Comparison of ENCODE assay signal across 8 mouse cellular contexts in genomic region chr2:121294182-121294581, GRCm38 (mm10). TPM values are rescaled to one million over a fixed set of nuclear protein-coding genes. Genes with fewer than 3 reads are reported as not detected.
A peak's percentile ranks its signal among the peaks of the same experiment; 100 is the strongest.
DNase-seq lines count a peak whose midpoint lies in the region; ATAC-seq and TF ChIP-seq lines count a peak whose summit lies in the region.

No protein-coding gene starts in this region.

- H3K36me3 ChIP-seq in hindbrain, postnatal 0 days (ENCODE audit: insufficient read depth, low read length): peaks cover 5% of the 10 kb centered on the region; the same call in 1 of the 2 replicates

- TF ChIP-seq CTCF in layer of hippocampus, adult 2 months (conservative IDR thresholded peaks at IDR 0.05): no peak
- TF ChIP-seq CTCF in brain, embryonic 14.5 days (IDR thresholded peaks at IDR 0.05; ENCODE audit: borderline replicate concordance, extremely low read depth, insufficient read depth, insufficient read length): no peak
- TF ChIP-seq CTCF in hindbrain, postnatal 0 days (IDR thresholded peaks at IDR 0.05; ENCODE audit: low read depth): no peak

- H3K4me1 ChIP-seq in hindbrain, postnatal 0 days (ENCODE audit: insufficient read depth, low read length): peaks cover 24% of the 10 kb centered on the region

- peak overlapping the region; percentile 69; the same call in 1 of the 2 replicates for H3K9ac ChIP-seq in hindbrain, postnatal 0 days (replicated peaks; ENCODE audit: low read length)

- DNase-seq in layer of hippocampus, adult 2 months (ENCODE audit: low spot score in 2 of 2): no peak
- no peak for DNase-seq in layer of hippocampus, adult 9-11 months
- DNase-seq in brain, embryonic 14.5 days (ENCODE audit: low read depth): peak; percentile 2
- peak; percentile 54 to 56 for DNase-seq in gastrocnemius, adult 8-10 months (ENCODE audit: low spot score in 2 of 2)
- no peak for DNase-seq in hindbrain, postnatal 0 days (ENCODE audit: low spot score)
- DNase-seq in lung, postnatal 4 days: peak; percentile 52 to 59
- DNase-seq in spleen, adult 12 weeks (ENCODE audit: low spot score): no peak
- DNase-seq in layer of hippocampus, postnatal 36 days: no peak

- peak overlapping the region; percentile 92 for H3K4me3 ChIP-seq in layer of hippocampus, adult 2 months
- H3K4me3 ChIP-seq in hindbrain, postnatal 0 days (ENCODE audit: low read length): peak overlapping the region; percentile 48

- H3K9me3 ChIP-seq in hindbrain, postnatal 0 days (ENCODE audit: low read length): no peaks in the 10 kb centered on the region

- WGBS in hindbrain, postnatal 0 days: 32% methylated on average over 4 of the region's 4 CpGs

- peak overlapping the region; percentile 89 for H3K4me2 ChIP-seq in hindbrain, postnatal 0 days (ENCODE audit: low read depth, low read length)

- no peak for ATAC-seq in hindbrain, postnatal 0 days

- no peaks in the 10 kb centered on the region for H3K27me3 ChIP-seq in hindbrain, postnatal 0 days (ENCODE audit: insufficient read depth, low read length)

- TF ChIP-seq POLR2A in brain, embryonic 14.5 days (IDR thresholded peaks at IDR 0.05; ENCODE audit: borderline replicate concordance, extremely low read depth, insufficient read depth, insufficient read length, poor library complexity, severe bottlenecking): no peak

- H3K27ac ChIP-seq in layer of hippocampus, adult 2 months: peak overlapping the region; percentile 98
- peak overlapping the region; percentile 81 for H3K27ac ChIP-seq in hindbrain, postnatal 0 days

RNA-seq across cellular contexts. Expression of gene Map1a, which starts 4.8 kb away (rescaled TPM):
- 100 to 1,000 TPM; 622 to 629 TPM for total RNA-seq in layer of hippocampus, adult 2 months (2021)
- 13.7 and 23.4 TPM in 2 replicates for polyA plus RNA-seq in brain, embryonic 14.5 days (2012; rRNA removed)
- 10 to 100 TPM in 3 of 4 experiments, 1 to 10 TPM in 1; 7.9 to 12.2 (median 10.8) TPM for total RNA-seq in gastrocnemius, adult 8-10 months (2022)
- total RNA-seq in hindbrain, postnatal 0 days (2014; rRNA removed): 160 and 173 TPM in 2 replicates
- polyA plus RNA-seq in hindbrain, postnatal 0 days (2015; fragmentation: Nextera tagmentation; extraction: Ambion mirVana): 70.6 and 72.5 TPM in 2 replicates
- 100 to 1,000 TPM; 556 to 596 TPM for total RNA-seq in layer of hippocampus, postnatal 36 days (2021)

RNA-seq across cellular contexts. Expression of gene Trp53bp1, which starts 23.0 kb away (rescaled TPM):
- total RNA-seq in layer of hippocampus, adult 2 months (2021): 100 to 1,000 TPM; 148 to 162 TPM
- 142 and 175 TPM in 2 replicates for polyA plus RNA-seq in brain, embryonic 14.5 days (2012; rRNA removed)
- 10 to 100 TPM; 16.4 to 33.0 (median 23.5) TPM for total RNA-seq in gastrocnemius, adult 8-10 months (2022)
- total RNA-seq in hindbrain, postnatal 0 days (2014; rRNA removed): 194 and 277 TPM in 2 replicates
- 76.4 and 80.9 TPM in 2 replicates for polyA plus RNA-seq in hindbrain, postnatal 0 days (2015; fragmentation: Nextera tagmentation; extraction: Ambion mirVana)
- total RNA-seq in layer of hippocampus, postnatal 36 days (2021): 100 to 1,000 TPM; 145 to 163 TPM

Comparison
In these comparisons a context has a peak if more than half of its experiments do, and no peak if none do; other contexts are left out.
1. DNase-seq: peak in brain, embryonic 14.5 days (single experiment), gastrocnemius, adult 8-10 months (2 of 2) and lung, postnatal 4 days (2 of 2); none in layer of hippocampus, adult 2 months (0 of 2), layer of hippocampus, adult 9-11 months (single experiment), hindbrain, postnatal 0 days (single experiment), spleen, adult 12 weeks (single experiment) and layer of hippocampus, postnatal 36 days (0 of 2).
2. RNA of gene Map1a, which starts 4.8 kb away (total RNA-seq): 622 to 629 TPM in layer of hippocampus, adult 2 months, 556 to 596 TPM in layer of hippocampus, postnatal 36 days and 160 to 173 TPM in hindbrain, postnatal 0 days; 7.9 to 12.2 TPM in gastrocnemius, adult 8-10 months; every median in the first group is over 10 times any median in the second.